Mouse (Mus musculus): Measurements from ENCODE around the gene Apobec4. TPM values are rescaled to one million over a fixed set of nuclear protein-coding genes. Genes with fewer than 3 reads are reported as not detected.

The Apobec4 gene
- total and polyA plus RNA-seq, 3 experiments: 0.33 TPM; not detected in 2

DNA sequence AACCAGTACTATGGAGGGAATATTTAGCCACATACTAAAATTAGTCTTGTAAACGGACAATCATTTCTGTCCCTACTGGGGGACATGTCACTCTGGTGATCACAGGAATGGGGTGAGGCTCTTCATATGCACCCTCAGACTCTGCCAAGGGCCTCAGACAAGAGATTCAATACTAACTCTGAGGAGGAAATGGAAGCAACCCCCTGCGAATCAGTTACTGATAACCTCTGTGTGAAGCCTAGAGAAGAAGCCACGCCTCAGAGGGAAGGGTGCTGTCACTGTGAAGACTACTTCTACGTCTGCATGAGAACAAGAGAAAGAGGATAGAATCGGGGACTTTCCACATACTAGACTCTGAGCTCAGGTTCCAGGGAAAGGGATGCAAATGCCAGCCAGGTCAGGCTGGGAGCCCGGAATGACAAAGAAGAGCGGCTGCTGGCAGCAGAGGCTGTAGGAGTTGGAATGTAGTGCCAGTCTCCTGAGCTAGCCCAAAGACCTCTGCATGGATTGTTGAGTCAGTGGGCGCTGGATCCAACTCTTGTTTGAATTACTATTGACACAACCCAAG, 45.4 kb downstream of the Apobec4 start:
- H3K4me1 ChIP-seq (ENCODE audit: insufficient read depth, low read depth, low read length): peaks cover 6% of the 10 kb centered on the region; the same call in 1 of the 2 replicates
- peaks cover 36% of the 10 kb centered on the region for H3K27me3 ChIP-seq (ENCODE audit: insufficient read depth, low read length)
- no peak for DNase-seq (ENCODE audit: low spot score)
- peaks cover 2% of the 10 kb centered on the region; the same call in 1 of the 2 replicates for H3K9me3 ChIP-seq (replicated peaks)
- no peak for ATAC-seq (ENCODE audit: extremely low read depth, insufficient number of reproducible peaks, low FRiP score, poor library complexity, severe bottlenecking)
- no peaks in the 10 kb centered on the region for H3K36me3 ChIP-seq (replicated peaks)
- TF ChIP-seq TAL1 (conservative IDR thresholded peaks at IDR 0.05; ENCODE audit: low read depth, low read length) (no peak), GATA2 (IDR thresholded peaks at IDR 0.05; ENCODE audit: borderline replicate concordance, low read depth, low read length) (no peak), GATA1 (IDR thresholded peaks at IDR 0.05; ENCODE audit: borderline replicate concordance, low read length) (no peak), CTCF (IDR thresholded peaks at IDR 0.05; ENCODE audit: low read depth, low read length) (no peak), POLR2AphosphoS5 (IDR thresholded peaks at IDR 0.05; ENCODE audit: insufficient replicate concordance, low read depth, low read length) (no peak)
- no peak overlapping the region for H3K4me3 ChIP-seq (ENCODE audit: low read depth, low read length)

DNA sequence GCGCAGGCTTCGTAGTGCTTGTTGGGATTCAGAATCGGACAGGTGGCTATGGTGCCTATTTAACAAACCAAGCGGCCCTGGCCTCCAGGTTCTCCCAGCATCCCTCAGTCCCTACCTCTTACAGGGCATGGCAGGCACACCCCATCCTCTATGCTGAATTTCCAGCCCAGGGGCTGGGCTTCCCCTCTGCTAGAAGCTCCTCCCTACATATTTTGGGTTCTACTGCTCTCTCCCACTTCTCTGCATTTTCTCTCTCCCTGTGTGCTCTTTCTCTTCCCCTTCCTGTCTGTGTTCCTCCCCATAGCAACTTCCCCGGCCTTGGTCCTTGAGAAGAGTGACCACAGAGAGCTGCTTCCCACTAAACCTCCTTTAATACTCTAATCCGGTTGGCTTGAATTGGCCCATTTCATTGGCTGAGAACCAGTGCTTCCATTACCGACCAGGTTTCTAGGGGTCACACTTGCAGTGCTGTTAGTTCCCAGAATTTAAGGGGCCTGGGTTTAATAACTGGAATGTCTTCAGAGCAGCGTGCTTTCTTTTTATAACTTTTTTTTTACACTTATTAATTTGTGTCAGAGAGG, 46.4 kb downstream of the Apobec4 start:
- Histone ChIP-seq H3K4me1 (ENCODE audit: insufficient read depth, low read depth, low read length) (peaks cover 6% of the 10 kb centered on the region; the same call in 1 of the 2 replicates), H3K9me3 (replicated peaks) (peaks cover 2% of the 10 kb centered on the region; the same call in 1 of the 2 replicates), H3K36me3 (replicated peaks) (no peaks in the 10 kb centered on the region), H3K27me3 (ENCODE audit: insufficient read depth, low read length) (peaks cover 42% of the 10 kb centered on the region), H3K4me3 (ENCODE audit: low read depth, low read length) (no peak overlapping the region)
- DNase-seq (ENCODE audit: low spot score) (no peak), ATAC-seq (ENCODE audit: extremely low read depth, insufficient number of reproducible peaks, low FRiP score, poor library complexity, severe bottlenecking) (no peak)
- TF ChIP-seq GATA2 (IDR thresholded peaks at IDR 0.05; ENCODE audit: borderline replicate concordance, low read depth, low read length) (no peak), POLR2AphosphoS5 (IDR thresholded peaks at IDR 0.05; ENCODE audit: insufficient replicate concordance, low read depth, low read length) (no peak)

DNA sequence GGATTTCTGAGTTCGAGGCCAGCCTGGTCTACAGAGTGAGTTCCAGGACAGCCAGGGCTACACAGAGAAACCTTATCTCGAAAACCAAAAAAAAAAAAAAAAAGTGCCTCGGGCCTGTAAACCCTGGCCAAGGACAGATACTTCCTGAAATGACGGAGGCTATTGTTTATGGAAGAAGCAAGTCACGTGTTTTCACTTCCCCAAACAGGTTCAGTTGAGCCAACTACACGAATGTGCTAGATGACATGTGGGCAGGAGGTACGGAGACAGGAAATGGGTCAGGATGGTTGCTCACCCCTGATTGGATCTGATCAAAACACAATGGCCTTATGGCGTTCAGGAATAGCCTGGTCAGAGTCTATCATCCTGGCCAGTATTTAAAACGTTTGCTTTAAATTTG, 47.8 kb downstream of the Apobec4 start:
- DNase-seq (ENCODE audit: low spot score): no peak
- Histone ChIP-seq H3K4me1 (ENCODE audit: insufficient read depth, low read depth, low read length) (peaks cover 6% of the 10 kb centered on the region; the same call in 1 of the 2 replicates), H3K9me3 (replicated peaks) (0 out of 2 replicates have a peak, but pooled peaks cover 2% of the 10 kb centered on the region), H3K36me3 (replicated peaks) (no peaks in the 10 kb centered on the region), H3K4me3 (ENCODE audit: low read depth, low read length) (no peak overlapping the region), H3K27me3 (ENCODE audit: insufficient read depth, low read length) (peaks cover 40% of the 10 kb centered on the region)
- ATAC-seq (ENCODE audit: extremely low read depth, insufficient number of reproducible peaks, low FRiP score, poor library complexity, severe bottlenecking): no peak; the same call in 1 of the 2 replicates
- TF ChIP-seq GATA2 (IDR thresholded peaks at IDR 0.05; ENCODE audit: borderline replicate concordance, low read depth, low read length): no peak
- TF ChIP-seq GATA1 (IDR thresholded peaks at IDR 0.05; ENCODE audit: borderline replicate concordance, low read length): no peak
- no peak for TF ChIP-seq POLR2AphosphoS5 (IDR thresholded peaks at IDR 0.05; ENCODE audit: insufficient replicate concordance, low read depth, low read length)
- TF ChIP-seq CTCF (IDR thresholded peaks at IDR 0.05; ENCODE audit: low read depth, low read length): no peak
- TF ChIP-seq TAL1 (conservative IDR thresholded peaks at IDR 0.05; ENCODE audit: low read depth, low read length): no peak

DNA sequence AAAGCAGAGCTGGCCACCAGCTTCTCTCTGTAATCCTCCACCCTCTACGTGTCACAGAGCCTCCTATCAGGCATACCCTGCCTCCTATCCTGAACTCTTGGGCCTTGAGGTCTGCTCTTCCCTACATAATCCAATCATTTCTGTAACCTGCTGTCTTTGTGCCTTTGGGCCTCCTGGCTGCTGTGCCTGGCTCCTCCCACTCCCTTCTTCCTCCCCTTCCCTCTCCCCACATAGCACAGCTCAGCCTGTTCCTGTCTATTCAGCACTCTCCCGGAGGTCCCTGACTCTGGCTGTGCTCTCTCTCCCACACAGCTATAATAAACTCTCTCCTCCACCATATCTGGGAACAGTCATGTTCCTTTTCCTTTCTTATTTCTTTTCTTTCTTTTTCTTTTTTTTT, 49.5 kb downstream of the Apobec4 start, which contains the start of gene Ncf2:
TSS of gene Ncf2 (plus strand) at position 298 of the 400 bp plus-strand sequence.
- Histone ChIP-seq H3K9me3 (replicated peaks) (0 out of 2 replicates have a peak, but pooled peaks cover 2% of the 10 kb centered on the region), H3K4me3 (ENCODE audit: low read depth, low read length) (no peak within 1 kb of the TSS), H3K4me1 (ENCODE audit: insufficient read depth, low read depth, low read length) (peaks cover 11% of the 10 kb centered on the region; the same call in 1 of the 2 replicates), H3K27me3 (ENCODE audit: insufficient read depth, low read length) (peaks cover 36% of the 10 kb centered on the region), H3K36me3 (replicated peaks) (no peaks in the 10 kb centered on the region)
- DNase-seq (ENCODE audit: low spot score) (no peak), ATAC-seq (ENCODE audit: extremely low read depth, insufficient number of reproducible peaks, low FRiP score, poor library complexity, severe bottlenecking) (no peak)
- TF ChIP-seq TAL1 (conservative IDR thresholded peaks at IDR 0.05; ENCODE audit: low read depth, low read length): no peak
- no peak for TF ChIP-seq GATA1 (IDR thresholded peaks at IDR 0.05; ENCODE audit: borderline replicate concordance, low read length)
- no peak for TF ChIP-seq GATA2 (IDR thresholded peaks at IDR 0.05; ENCODE audit: borderline replicate concordance, low read depth, low read length)
- no peak for TF ChIP-seq CTCF (IDR thresholded peaks at IDR 0.05; ENCODE audit: low read depth, low read length)
- no peak for TF ChIP-seq POLR2AphosphoS5 (IDR thresholded peaks at IDR 0.05; ENCODE audit: insufficient replicate concordance, low read depth, low read length)

DNA sequence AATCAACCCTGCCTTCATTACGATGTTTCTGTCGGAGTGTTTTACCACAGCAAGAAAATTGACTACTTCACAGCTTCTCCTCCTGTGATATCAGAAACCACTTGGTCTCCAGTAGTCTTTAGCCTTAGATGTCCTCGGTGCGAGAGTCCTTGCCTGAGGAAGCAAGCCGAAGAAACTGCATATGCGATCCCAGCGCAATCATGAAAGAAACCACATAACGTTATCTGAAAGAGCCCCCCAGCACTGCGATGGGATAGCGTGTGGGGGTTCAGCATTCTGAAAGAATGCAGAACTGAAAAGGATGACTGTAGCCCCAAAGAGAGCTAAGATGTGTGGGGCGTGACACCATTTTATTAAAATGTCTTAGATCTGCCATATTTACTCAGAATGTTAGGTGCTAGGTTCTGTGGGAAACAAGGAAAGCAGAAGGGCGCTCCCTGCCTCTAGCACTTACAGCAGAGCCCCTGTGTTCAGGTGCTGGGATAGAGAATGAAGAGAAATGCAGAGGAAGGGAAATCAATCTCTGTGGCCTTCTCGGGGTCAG, 50.4 kb downstream of the Apobec4 start:
- H3K9me3 ChIP-seq (replicated peaks): 0 out of 2 replicates have a peak, but pooled peaks cover 2% of the 10 kb centered on the region
- DNase-seq (ENCODE audit: low spot score) (no peak), ATAC-seq (ENCODE audit: extremely low read depth, insufficient number of reproducible peaks, low FRiP score, poor library complexity, severe bottlenecking) (no peak)
- no peak overlapping the region for H3K4me3 ChIP-seq (ENCODE audit: low read depth, low read length)
- H3K27me3 ChIP-seq (ENCODE audit: insufficient read depth, low read length): peaks cover 38% of the 10 kb centered on the region
- TF ChIP-seq POLR2AphosphoS5 (IDR thresholded peaks at IDR 0.05; ENCODE audit: insufficient replicate concordance, low read depth, low read length) (no peak), TAL1 (conservative IDR thresholded peaks at IDR 0.05; ENCODE audit: low read depth, low read length) (no peak), GATA2 (IDR thresholded peaks at IDR 0.05; ENCODE audit: borderline replicate concordance, low read depth, low read length) (no peak), GATA1 (IDR thresholded peaks at IDR 0.05; ENCODE audit: borderline replicate concordance, low read length) (no peak), CTCF (IDR thresholded peaks at IDR 0.05; ENCODE audit: low read depth, low read length) (no peak)
- peaks cover 15% of the 10 kb centered on the region; the same call in 1 of the 2 replicates for H3K4me1 ChIP-seq (ENCODE audit: insufficient read depth, low read depth, low read length)
- H3K36me3 ChIP-seq (replicated peaks): no peaks in the 10 kb centered on the region

DNA sequence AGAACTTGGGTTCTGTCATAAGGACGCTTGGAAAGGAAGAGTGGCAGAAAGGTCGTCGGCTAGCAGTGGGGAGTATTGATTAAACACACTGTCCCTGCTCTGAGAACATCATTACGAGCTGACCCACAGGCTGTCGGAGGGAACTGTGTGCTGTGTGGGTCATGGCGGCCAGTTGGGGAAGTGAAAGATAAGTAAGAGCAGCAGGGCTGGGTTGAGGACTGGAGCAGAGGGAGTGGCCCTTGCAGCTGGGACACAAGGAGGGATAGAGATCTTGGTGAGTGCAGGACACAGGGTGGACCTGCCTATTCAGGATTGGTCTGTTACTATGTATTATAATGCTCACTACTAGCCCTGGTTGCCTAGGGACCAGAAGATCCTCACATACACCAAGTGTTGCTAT, 54.6 kb downstream of the Apobec4 start:
- Histone ChIP-seq H3K27me3 (ENCODE audit: insufficient read depth, low read length) (peaks cover 21% of the 10 kb centered on the region), H3K9me3 (replicated peaks) (0 out of 2 replicates have a peak, but pooled peaks cover 2% of the 10 kb centered on the region), H3K36me3 (replicated peaks) (peaks cover 2% of the 10 kb centered on the region), H3K4me1 (ENCODE audit: insufficient read depth, low read depth, low read length) (peaks cover 27% of the 10 kb centered on the region), H3K4me3 (ENCODE audit: low read depth, low read length) (no peak overlapping the region)
- no peak for TF ChIP-seq TAL1 (conservative IDR thresholded peaks at IDR 0.05; ENCODE audit: low read depth, low read length)
- TF ChIP-seq POLR2AphosphoS5 (IDR thresholded peaks at IDR 0.05; ENCODE audit: insufficient replicate concordance, low read depth, low read length): no peak
- no peak for TF ChIP-seq CTCF (IDR thresholded peaks at IDR 0.05; ENCODE audit: low read depth, low read length)
- TF ChIP-seq GATA1 (IDR thresholded peaks at IDR 0.05; ENCODE audit: borderline replicate concordance, low read length): no peak
- TF ChIP-seq GATA2 (IDR thresholded peaks at IDR 0.05; ENCODE audit: borderline replicate concordance, low read depth, low read length): no peak
- no peak for ATAC-seq (ENCODE audit: extremely low read depth, insufficient number of reproducible peaks, low FRiP score, poor library complexity, severe bottlenecking)
- DNase-seq (ENCODE audit: low spot score): no peak

Other genes starting within 250 kb of the Apobec4 start
- 2.2 and 4.0 TPM in 2 replicates for gene Rgl1, start 15.8 kb downstream of the Apobec4 start, total RNA-seq (2014; fragmentation: Nextera tagmentation)
- 4.8 and 5.7 TPM in 2 replicates for gene Rgl1, start 15.8 kb downstream of the Apobec4 start, total RNA-seq (2017)
- 0.21 and 0.26 TPM in 2 replicates for gene Rgl1, start 15.8 kb downstream of the Apobec4 start, polyA plus RNA-seq (2012)
- 280 and 292 TPM in 2 replicates for gene Arpc5, start 16.0 kb downstream of the Apobec4 start, total RNA-seq (2014; fragmentation: Nextera tagmentation)
- gene Arpc5, start 16.0 kb downstream of the Apobec4 start, total RNA-seq (2017): 307 and 358 TPM in 2 replicates
- 283 and 369 TPM in 2 replicates for gene Arpc5, start 16.0 kb downstream of the Apobec4 start, polyA plus RNA-seq (2012)
- gene Ncf2, start 49.6 kb downstream of the Apobec4 start, total RNA-seq (2014; fragmentation: Nextera tagmentation): 66.1 and 77.5 TPM in 2 replicates
- 70.4 and 80.7 TPM in 2 replicates for gene Ncf2, start 49.6 kb downstream of the Apobec4 start, total RNA-seq (2017)
- 3.5 and 4.7 TPM in 2 replicates for gene Ncf2, start 49.6 kb downstream of the Apobec4 start, polyA plus RNA-seq (2012)
- 150 and 156 TPM in 2 replicates for gene Smg7, start 152.1 kb downstream of the Apobec4 start, total RNA-seq (2014; fragmentation: Nextera tagmentation)
- gene Smg7, start 152.1 kb downstream of the Apobec4 start, total RNA-seq (2017): 36.1 and 37.6 TPM in 2 replicates
- 10.0 and 14.2 TPM in 2 replicates for gene Smg7, start 152.1 kb downstream of the Apobec4 start, polyA plus RNA-seq (2012)
- gene Nmnat2, start 204.4 kb downstream of the Apobec4 start, total RNA-seq (2014; fragmentation: Nextera tagmentation): not detected in 2 replicates
- gene Nmnat2, start 204.4 kb downstream of the Apobec4 start, total RNA-seq (2017): 0.22 TPM in 1 of 2 replicates, not detected in the other
- not detected in 2 replicates for gene Nmnat2, start 204.4 kb downstream of the Apobec4 start, polyA plus RNA-seq (2012)

Data from G1E (cell line).